ENCODE assay signal across 22 mouse cellular contexts in the genomic region with DNA sequence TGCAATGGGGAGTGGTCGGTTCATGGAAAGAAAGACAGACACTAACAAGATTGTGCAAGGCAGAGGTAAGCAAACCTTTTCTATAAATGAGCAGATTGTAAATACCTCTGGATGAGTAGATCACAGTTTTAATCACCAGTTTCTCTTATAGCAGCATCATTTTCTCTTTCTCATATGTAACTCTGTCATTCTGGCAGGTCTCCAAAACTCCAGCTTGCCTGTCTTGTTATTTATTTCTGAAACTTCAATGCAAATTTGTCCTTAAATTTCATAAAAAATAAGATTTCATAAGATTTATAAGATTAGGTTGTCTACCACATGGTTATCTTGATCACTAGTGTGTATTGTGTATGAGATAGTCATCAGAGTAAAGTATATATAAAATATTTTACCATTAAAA.
DNase-seq lines count a peak whose midpoint lies in the region; ATAC-seq lines count a peak whose summit lies in the region.
"Had no signal": no experiment of that assay in that cellular context is flagged by ENCODE, and none has a peak within 500 bp of the region (broad histone marks: within the 10 kb centered on the region; RNA-seq: fewer than 3 reads in every experiment).

No protein-coding gene starts in this region.

- intact Hi-C loops in left cerebral cortex, postnatal 14 days (cut with DNase I) = no loop called here

- H3K4me3 ChIP-seq in forebrain, embryonic 14.5 days (ENCODE audit: low read depth, low read length) = no peak overlapping the region
- no peak overlapping the region for H3K4me3 ChIP-seq in forebrain, embryonic 13.5 days
- H3K4me3 ChIP-seq: embryonic facial prominence, embryonic 12.5 days; forebrain, embryonic 12.5 days; heart, embryonic 10.5 days; hindbrain, embryonic 13.5 days had no signal

- H3K4me2 ChIP-seq in forebrain, embryonic 14.5 days (ENCODE audit: low read length) = no peak overlapping the region
- H3K4me2 ChIP-seq in forebrain, embryonic 13.5 days = no peak overlapping the region
- H3K4me2 ChIP-seq: embryonic facial prominence, embryonic 12.5 days; forebrain, embryonic 12.5 days; hindbrain, embryonic 13.5 days had no signal

- no peaks in the 10 kb centered on the region for H3K9me3 ChIP-seq in forebrain, embryonic 14.5 days (replicated peaks; ENCODE audit: control insufficient read depth, low read length)
- no peaks in the 10 kb centered on the region for H3K9me3 ChIP-seq in forebrain, embryonic 13.5 days (replicated peaks)
- H3K9me3 ChIP-seq: embryonic facial prominence, embryonic 12.5 days; forebrain, embryonic 12.5 days; heart, embryonic 10.5 days; hindbrain, embryonic 13.5 days had no signal

- H3K36me3 ChIP-seq in forebrain, embryonic 14.5 days (ENCODE audit: control insufficient read depth, insufficient read depth, low read length) = no peaks in the 10 kb centered on the region
- no peaks in the 10 kb centered on the region for H3K36me3 ChIP-seq in forebrain, embryonic 13.5 days (ENCODE audit: poor library complexity, severe bottlenecking)
- H3K36me3 ChIP-seq: embryonic facial prominence, embryonic 12.5 days; forebrain, embryonic 12.5 days; heart, embryonic 10.5 days; hindbrain, embryonic 13.5 days had no signal

- peak; percentile 56 for DNase-seq in forebrain, embryonic 14.5 days (ENCODE audit: low spot score)
- DNase-seq in left cerebral cortex, postnatal 14 days (ENCODE audit: low spot score in 2 of 2) = peak; percentile 7 to 26
- DNase-seq in left cerebral cortex, adult 11 months (ENCODE audit: low spot score) = no peak
- DNase-seq in right cerebral cortex, postnatal 10 days (ENCODE audit: low spot score in 2 of 2) = peak; percentile 25 to 27
- no peak for DNase-seq in right cerebral cortex, postnatal 4 days
- DNase-seq in telencephalon, adult 2 months (ENCODE audit: low read depth, low spot score) = peak; percentile 11
- DNase-seq in thymus, postnatal 4 days = no peak
- DNase-seq: adrenal gland, adult 2 months; adrenal gland, postnatal 25 days; cerebellum, adult 11 months; cerebellum, adult 9-10 months; embryo, embryonic 11 days; gastrocnemius, postnatal 10 days; heart, adult 18-20 months; heart, postnatal 10 days; heart, postnatal 4 days had no signal

- no peak for ATAC-seq in forebrain, embryonic 14.5 days
- ATAC-seq in forebrain, embryonic 13.5 days = no peak
- ATAC-seq: hindbrain, postnatal 0 days had no signal

- H3K27ac ChIP-seq in forebrain, embryonic 14.5 days (ENCODE audit: low read depth, low read length) = no peak overlapping the region
- H3K27ac ChIP-seq in forebrain, embryonic 13.5 days = no peak overlapping the region
- H3K27ac ChIP-seq: embryonic facial prominence, embryonic 12.5 days; forebrain, embryonic 12.5 days; heart, embryonic 10.5 days; hindbrain, embryonic 13.5 days; hindbrain, postnatal 0 days had no signal

- WGBS in forebrain, embryonic 14.5 days = 93% methylated on average over 1 of the region's 1 CpGs
- 86% methylated on average over 1 of the region's 1 CpGs for WGBS in forebrain, embryonic 13.5 days

- no peak overlapping the region for H3K9ac ChIP-seq in forebrain, embryonic 14.5 days (ENCODE audit: low read length)
- H3K9ac ChIP-seq in forebrain, embryonic 13.5 days = no peak overlapping the region
- H3K9ac ChIP-seq: embryonic facial prominence, embryonic 12.5 days; forebrain, embryonic 12.5 days; hindbrain, embryonic 13.5 days had no signal

- H3K27me3 ChIP-seq in forebrain, embryonic 14.5 days (replicated peaks; ENCODE audit: control insufficient read depth, insufficient read depth, low read length) = no peaks in the 10 kb centered on the region
- H3K27me3 ChIP-seq in forebrain, embryonic 13.5 days = no peaks in the 10 kb centered on the region
- H3K27me3 ChIP-seq: embryonic facial prominence, embryonic 12.5 days; forebrain, embryonic 12.5 days; hindbrain, embryonic 13.5 days had no signal

- H3K4me1 ChIP-seq in forebrain, embryonic 14.5 days (ENCODE audit: control insufficient read depth, insufficient read depth, low read length) = no peaks in the 10 kb centered on the region
- no peaks in the 10 kb centered on the region for H3K4me1 ChIP-seq in forebrain, embryonic 13.5 days
- H3K4me1 ChIP-seq: embryonic facial prominence, embryonic 12.5 days; forebrain, embryonic 12.5 days; heart, embryonic 10.5 days; hindbrain, embryonic 13.5 days had no signal

Comparison
In these comparisons a context has a peak if more than half of its experiments do, and no peak if none do; other contexts are left out.
1. DNase-seq: peak in forebrain, embryonic 14.5 days (single experiment), left cerebral cortex, postnatal 14 days (2 of 2), right cerebral cortex, postnatal 10 days (2 of 2) and telencephalon, adult 2 months (single experiment); none in left cerebral cortex, adult 11 months (single experiment), right cerebral cortex, postnatal 4 days (single experiment) and thymus, postnatal 4 days (single experiment).